Mouse (Mus musculus) natural killer cell, adult 2 months (primary cell): ENCODE results near the gene Ccdc106.
"Not testable (repeated sequence)": the region's sequence is repeated elsewhere in the genome, so short reads cannot be mapped to it uniquely, and the experiment has no call there.

ENCODE experiments used
- DNase-seq, 2 experiments: peaks; one replicate each; pipeline ENCODE4 v3.0.0; 2022; ENCODE audit warnings: low spot score in 2 of 2

The Ccdc106 gene

DNA sequence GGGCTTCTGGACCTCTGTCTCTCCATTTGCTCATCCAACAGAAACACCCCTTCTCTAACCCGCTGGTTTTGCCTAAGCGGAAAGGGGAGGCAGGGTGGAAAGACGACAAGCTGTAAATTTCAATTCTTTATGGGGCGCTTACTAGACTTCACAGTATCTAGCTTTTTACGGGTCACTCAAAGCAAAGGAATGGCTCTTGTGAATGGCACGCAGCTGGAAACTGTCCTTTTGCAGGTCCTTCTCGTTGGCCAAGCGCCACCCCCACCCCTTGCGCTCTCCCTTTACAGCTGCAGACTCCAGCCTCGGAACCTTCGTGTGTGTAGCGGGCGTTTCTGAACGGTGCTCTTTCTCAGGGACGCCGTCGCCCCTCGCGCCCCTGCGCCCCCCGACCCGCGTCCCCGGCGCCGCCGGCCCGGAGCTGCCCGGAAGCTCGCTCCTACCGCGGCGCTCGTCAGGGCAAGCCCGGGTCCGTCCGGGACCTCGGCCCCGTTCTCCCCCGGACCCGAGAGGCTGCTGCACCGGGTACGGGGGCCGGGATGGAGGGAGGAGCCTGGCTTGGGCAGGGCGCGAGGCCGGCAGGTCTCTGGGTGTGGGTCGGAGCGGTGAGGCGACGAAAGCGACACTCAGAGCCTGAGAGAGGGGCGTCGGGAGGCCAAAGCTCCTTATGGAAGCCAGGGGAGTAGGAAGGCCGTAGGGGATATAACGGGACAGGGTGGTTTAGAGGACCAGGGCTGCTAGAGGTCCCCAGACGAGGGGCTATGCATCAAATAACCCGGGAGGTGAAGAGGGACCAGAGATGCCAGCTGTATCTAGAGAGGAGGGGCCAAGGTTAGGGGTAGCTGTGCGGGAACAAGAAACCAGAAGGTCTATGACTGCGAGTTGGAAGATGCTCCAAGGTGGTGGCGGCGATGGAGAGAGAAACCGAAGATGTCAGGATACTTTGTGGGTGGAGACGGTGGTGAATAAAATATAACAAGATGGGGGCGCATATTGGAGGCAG is 31.1 kb downstream of the Ccdc106 start, which contains the start of gene Zfp580:
Gene Zfp580 (plus strand): TSS at position 346 of the 1,000 bp plus-strand sequence.
- DNase-seq: peak; percentile 44 to 66

DNA sequence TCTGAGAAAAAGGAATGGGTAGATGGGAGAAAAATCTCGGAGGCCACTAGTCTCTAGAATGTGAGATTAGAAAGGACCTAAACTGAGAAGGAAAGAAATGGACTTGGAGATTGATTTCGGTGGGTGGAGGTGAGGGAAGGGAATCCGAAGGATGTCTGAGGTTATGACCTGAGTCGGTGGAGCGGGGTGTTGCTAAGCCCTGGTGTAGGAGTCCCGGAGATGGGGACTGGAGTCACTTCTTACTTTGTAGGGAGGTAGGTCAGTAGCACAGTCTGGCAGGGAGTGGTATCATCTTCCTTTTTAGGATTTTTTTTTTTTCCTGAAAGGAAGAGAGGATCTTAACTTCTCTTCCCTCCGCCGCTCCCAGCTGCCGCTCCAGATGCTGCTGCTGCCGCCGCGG is 32.1 kb downstream of the Ccdc106 start:
- DNase-seq: no peak

- no peak for DNase-seq
Measured at GRCm38 (mm10) chr7:5052931-5053343, 32.6 kb downstream of the Ccdc106 start.

GRCm38 (mm10) chr7:5053456-5054179 is 33.3 kb downstream of the Ccdc106 start:
- DNase-seq: no peak

GRCm38 (mm10) chr7:5056651-5057263 is 36.4 kb downstream of the Ccdc106 start:
- DNase-seq: no peak

DNA sequence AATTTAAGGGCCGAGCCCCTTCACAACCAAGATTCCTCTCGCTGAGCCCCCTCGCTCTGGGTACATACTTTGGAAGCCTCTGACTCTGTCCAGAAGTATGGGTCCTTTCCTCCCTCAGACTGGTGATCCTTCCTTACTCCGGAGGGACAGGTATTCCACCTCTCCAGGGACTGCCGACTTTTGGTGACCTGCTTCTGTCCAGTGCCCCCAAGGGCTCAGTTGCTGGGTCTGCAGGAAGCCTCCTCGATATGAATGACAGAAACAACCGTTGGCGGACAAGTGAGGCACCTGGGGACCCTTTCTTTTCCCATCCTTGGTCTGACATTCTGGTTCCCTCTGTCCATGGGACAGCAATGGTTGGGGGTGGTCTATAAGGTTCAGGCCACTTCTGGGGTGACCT is 37.0 kb downstream of the Ccdc106 start:
- DNase-seq: no peak

GRCm38 (mm10) chr7:5057804-5058203 is 37.5 kb downstream of the Ccdc106 start:
- peak in 1 of 2 experiments; percentile 29 for DNase-seq

- no peak for DNase-seq
Measured at GRCm38 (mm10) chr7:5058631-5059030, 38.3 kb downstream of the Ccdc106 start.

DNA sequence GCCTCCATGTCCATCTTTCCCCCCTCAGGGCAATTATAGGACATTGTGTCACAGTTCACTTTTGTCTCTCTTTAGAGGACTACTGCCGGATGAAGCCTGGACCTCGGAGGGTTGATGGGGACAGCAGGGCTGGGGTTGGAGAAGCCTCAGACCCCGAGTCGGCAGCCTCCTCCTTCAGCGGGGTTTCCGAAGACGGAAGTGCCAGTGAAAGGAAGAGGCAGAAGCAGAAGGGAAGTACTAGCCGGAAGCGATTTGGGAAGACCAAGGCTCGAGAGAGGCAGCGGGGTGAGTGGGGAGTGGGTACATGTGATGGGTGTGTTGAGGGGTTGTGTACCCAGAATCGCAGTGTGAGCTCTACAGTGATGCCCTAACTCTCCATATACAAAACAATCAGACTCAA is 39.1 kb downstream of the Ccdc106 start:
- DNase-seq: no peak

GRCm38 (mm10) chr7:5060239-5060731 is 39.9 kb downstream of the Ccdc106 start:
- DNase-seq: peak; percentile 64 to 65

GRCm38 (mm10) chr7:5060944-5061773 is 40.8 kb downstream of the Ccdc106 start:
- peak; percentile 98 for DNase-seq

DNA sequence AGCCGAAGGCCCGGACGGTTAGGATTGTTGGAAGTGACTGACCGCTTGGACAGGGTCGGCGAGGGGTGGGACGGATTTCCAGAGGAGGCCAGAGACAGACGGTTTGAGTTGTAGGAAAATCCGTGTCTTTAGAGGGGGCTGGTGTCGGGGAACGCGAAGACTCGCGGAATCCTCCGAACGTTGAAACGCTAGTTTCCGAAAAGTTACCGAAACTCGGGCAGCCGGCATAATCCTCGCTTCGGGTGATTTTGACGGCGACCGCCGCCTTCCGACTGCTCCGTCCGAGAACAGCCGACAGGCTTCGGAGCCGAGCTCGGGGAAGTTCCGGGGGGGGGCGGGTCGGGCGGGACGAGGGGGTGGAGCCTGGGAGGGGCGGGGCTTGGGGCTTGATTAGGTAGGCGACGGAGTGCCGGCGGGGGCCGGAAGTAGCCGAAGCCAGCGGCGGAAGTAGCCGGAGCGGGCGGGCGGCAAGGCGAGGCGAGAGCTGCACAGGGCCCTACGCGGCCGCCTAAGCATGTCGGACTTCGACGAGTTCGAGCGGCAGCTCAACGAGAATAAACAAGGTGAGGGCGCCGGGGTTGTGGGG is 41.5 kb downstream of the Ccdc106 start, which contains the start of gene U2af2:
Gene U2af2 (plus strand): TSS at position 370 of the 586 bp plus-strand sequence.
- peak; percentile 92 to 95 for DNase-seq

DNA sequence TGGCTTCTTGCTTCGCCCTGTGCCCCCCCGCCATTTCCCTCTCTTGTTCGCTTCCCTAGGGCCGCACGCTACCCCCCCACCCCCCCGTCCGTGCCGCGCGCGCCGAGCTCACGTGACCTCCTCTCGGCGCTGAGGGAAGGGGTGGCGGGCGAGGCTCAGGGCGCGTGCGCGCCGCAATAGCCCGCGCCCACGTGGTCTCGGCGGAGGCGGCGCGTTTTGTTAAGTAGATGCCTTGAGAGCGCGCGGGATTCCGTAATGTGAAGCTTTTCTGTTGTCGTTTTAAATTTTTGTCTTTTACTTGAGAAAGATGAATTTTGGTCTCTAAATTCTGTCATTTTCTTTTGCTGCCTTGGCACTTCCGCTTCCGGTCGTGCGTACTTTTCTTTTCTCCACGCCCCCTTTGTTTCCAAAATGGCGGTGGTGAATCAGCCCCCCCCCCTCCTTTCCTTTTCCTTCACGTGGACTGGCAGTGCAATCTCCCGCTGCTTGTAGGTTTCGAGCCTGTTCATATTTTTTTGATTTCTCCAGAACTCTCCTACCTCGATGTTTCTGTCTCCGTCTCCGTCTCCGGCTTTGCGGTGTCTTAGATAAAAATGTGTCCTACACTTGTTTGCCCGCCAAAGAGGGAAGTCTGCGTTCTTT is 42.1 kb downstream of the Ccdc106 start:
- DNase-seq: peak; percentile 73 to 79

- DNase-seq: no peak
Measured at GRCm38 (mm10) chr7:5064886-5065285, 44.5 kb downstream of the Ccdc106 start.

DNA sequence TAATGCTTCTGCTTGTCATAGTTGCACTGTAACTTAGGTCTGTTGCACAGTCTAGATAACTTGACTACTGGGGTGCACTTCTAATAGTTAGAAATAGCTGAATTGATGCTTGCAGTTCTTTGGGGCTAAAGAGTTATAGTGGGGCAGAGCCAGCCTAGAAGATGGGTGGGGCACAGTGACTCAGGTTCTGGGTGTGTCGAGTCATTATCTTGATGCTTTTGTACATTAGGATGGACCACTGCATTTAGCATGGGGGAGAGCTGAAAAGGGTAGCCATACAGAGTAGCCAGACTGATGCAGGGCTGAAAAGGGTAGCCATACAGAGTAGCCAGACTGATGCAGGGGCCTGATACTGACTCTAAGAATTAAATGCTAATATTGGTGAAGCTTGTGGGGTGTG is 53.2 kb downstream of the Ccdc106 start:
- DNase-seq: no peak

GRCm38 (mm10) chr7:5074984-5075383 is 54.6 kb downstream of the Ccdc106 start:
- no peak for DNase-seq

GRCm38 (mm10) chr7:5076931-5077330 is 56.6 kb downstream of the Ccdc106 start:
- DNase-seq: no peak

- not testable (repeated sequence) for DNase-seq
Measured at GRCm38 (mm10) chr7:5079365-5080009, 59.1 kb downstream of the Ccdc106 start.

- peak; percentile 95 to 97 for DNase-seq
Measured at GRCm38 (mm10) chr7:5080010-5080751, 59.8 kb downstream of the Ccdc106 start, which contains the start of gene Epn1. Epn1 (plus strand) TSS chr7:5080235.
